Mouse (Mus musculus) heart, postnatal 0 days (tissue): Measurements from ENCODE around the gene Uxt. TPM values are rescaled to one million over a fixed set of nuclear protein-coding genes. Genes with fewer than 3 reads are reported as not detected.
A peak's percentile ranks its signal among the peaks of the same experiment; 100 is the strongest.

Experiments
- ATAC-seq: fragments of 200-750 bp; cut with Nextera tagmentation; 2 replicates; pipeline ENCODE4 v1.8.0; 2017; ENCODE audit warnings: low read depth, moderate number of reproducible peaks, moderate library complexity; ENCODE audit not compliant: insufficient read depth
- DNase-seq: peaks from one replicate; pipeline ENCODE4 v3.0.0-alpha.2; 2016; ENCODE audit warnings: low spot score
- H3K27ac ChIP-seq: fragments of 300-500 bp; sonication (generic); 2 replicates; pipeline ENCODE4 v1.5.1; 2014; ENCODE audit warnings: low read depth, mild to moderate bottlenecking
- H3K27me3 ChIP-seq: fragments of 300-500 bp; sonication (generic); 2 replicates; pipeline ENCODE4 v1.6.1; 2014; ENCODE audit warnings: low read length, mixed read lengths; ENCODE audit not compliant: control insufficient read depth, insufficient read depth
- H3K36me3 ChIP-seq: fragments of 300-500 bp; sonication (generic); replicated peaks from 2 replicates; pipeline ENCODE4 v1.6.1; 2014; ENCODE audit warnings: low read length, mixed read lengths; ENCODE audit not compliant: control insufficient read depth, insufficient read depth
- H3K4me1 ChIP-seq: fragments of 300-500 bp; sonication (generic); 2 replicates; pipeline ENCODE4 v1.6.1; 2014; ENCODE audit warnings: antibody characterized with exemption; ENCODE audit not compliant: control insufficient read depth, insufficient read depth
- H3K4me2 ChIP-seq: fragments of 300-500 bp; sonication (generic); 2 replicates; pipeline ENCODE4 v1.6.1; 2014; ENCODE audit warnings: low read depth, mild to moderate bottlenecking, low read length, moderate library complexity
- H3K4me3 ChIP-seq: fragments of 300-500 bp; sonication (generic); 2 replicates; pipeline ENCODE4 v1.5.1; 2014; ENCODE audit warnings: low read depth, low read length
- H3K9ac ChIP-seq: fragments of 300-500 bp; sonication (generic); replicated peaks from 2 replicates; pipeline ENCODE4 v1.6.1; 2014; ENCODE audit warnings: low read depth, low read length, mixed read lengths
- H3K9me3 ChIP-seq: fragments of 300-500 bp; sonication (generic); replicated peaks from 2 replicates; pipeline ENCODE4 v1.6.1; 2016; ENCODE audit warnings: low read length; ENCODE audit not compliant: control insufficient read depth
- CTCF ChIP-seq: IDR thresholded peaks from 2 replicates; pipeline ENCODE4 v1.5.1; 2016; ENCODE audit warnings: antibody characterized with exemption, control low read depth, low read depth
- EP300 ChIP-seq: IDR thresholded peaks from 2 replicates; pipeline ENCODE4 v1.6.1; 2016; ENCODE audit warnings: antibody characterized with exemption, low read depth
- WGBS: fragments of 180-500 bp; shearing (Covaris S2); extraction: QIAGEN DNeasy Blood & Tissue Kit; methylation state at CpG from one replicate; pipeline ENCODE4 v1.1.7; 2014; 5-methylcytosine and 5-hydroxymethylcytosine counted together
- polyA plus RNA-seq: library from polyadenylated mRNA; unstranded; fragments of >200 nt; fragmentation: Nextera tagmentation; extraction: Ambion mirVana; gene quantifications from 2 replicates; pipeline ENCODE4 v1.2.1, GENCODE M21; 2015
- total RNA-seq: library from RNA; depleted of rRNA; stranded (reverse); fragments of >200 nt; gene quantifications from 2 replicates; pipeline ENCODE4 v1.2.3, GENCODE M21; 2014; ENCODE audit warnings: low replicate concordance

Uxt gene
- total and polyA plus RNA-seq, 2 experiments from 2014 or later: 35.1 to 78.7 TPM

DNA sequence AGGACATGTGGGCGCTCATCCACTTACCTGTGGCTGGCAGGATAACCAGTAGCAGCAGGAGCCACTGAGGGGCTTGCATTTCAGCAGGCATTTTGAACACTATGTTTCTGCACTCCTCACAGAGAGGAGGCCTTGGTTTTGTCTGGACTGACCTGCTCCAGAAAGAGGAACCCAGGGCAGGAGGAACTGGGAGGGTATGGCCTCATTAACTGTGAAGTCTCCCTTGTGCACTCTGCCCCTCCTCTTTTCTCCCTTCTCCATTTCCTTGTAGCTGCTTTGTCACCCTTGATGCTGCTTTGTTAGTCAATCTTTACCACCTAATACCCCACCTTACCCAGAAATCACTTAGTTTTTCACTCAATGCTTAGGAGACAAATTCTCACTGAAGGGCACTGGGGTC, 30.5 kb downstream of the Uxt start, which contains the start of gene Cfp:
Gene Cfp, minus strand, starts transcription at position 192 of the 400 bp plus-strand sequence.
- no peak within 1 kb of the TSS for H3K27ac ChIP-seq
- no peaks in the 10 kb centered on the region for H3K27me3 ChIP-seq
- no peak within 1 kb of the TSS for H3K9ac ChIP-seq
- no peak for ATAC-seq
- no peak within 1 kb of the TSS for H3K4me3 ChIP-seq
- WGBS: 93% methylated on average over 1 of the region's 1 CpGs
- no peak within 1 kb of the TSS for H3K4me2 ChIP-seq
- H3K4me1 ChIP-seq: no peaks in the 10 kb centered on the region
- no peaks in the 10 kb centered on the region for H3K9me3 ChIP-seq
- H3K36me3 ChIP-seq: peaks cover 11% of the 10 kb centered on the region
- no peak for TF ChIP-seq EP300
- TF ChIP-seq CTCF: no peak
- DNase-seq: no peak

DNA sequence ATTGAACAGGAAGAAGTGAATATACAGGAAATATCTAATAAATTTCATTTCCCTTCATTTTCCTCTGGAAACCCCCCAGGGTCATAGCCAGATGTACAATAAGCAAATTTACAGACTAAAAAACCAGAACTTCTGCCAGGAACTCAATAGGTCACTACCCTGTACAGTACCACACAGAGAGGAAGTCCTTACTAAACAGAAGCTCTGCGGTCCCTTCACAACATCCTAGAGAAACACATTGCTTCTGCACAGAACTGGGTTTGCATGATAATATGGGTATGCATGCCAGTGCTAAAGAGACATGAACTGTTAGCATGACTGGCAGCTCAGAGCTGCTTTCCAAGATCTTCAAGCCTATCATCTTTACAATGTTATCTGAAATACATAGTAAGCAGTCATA, 32.0 kb downstream of the Uxt start:
- ATAC-seq (no peak), DNase-seq (no peak)
- Histone ChIP-seq H3K9ac (no peak overlapping the region), H3K4me3 (no peak overlapping the region), H3K27ac (no peak overlapping the region), H3K9me3 (no peaks in the 10 kb centered on the region), H3K4me2 (no peak overlapping the region), H3K4me1 (no peaks in the 10 kb centered on the region), H3K27me3 (no peaks in the 10 kb centered on the region), H3K36me3 (no peaks in the 10 kb centered on the region; the same call in 1 of the 2 replicates)
- TF ChIP-seq CTCF: no peak
- TF ChIP-seq EP300: no peak
- WGBS: 75% methylated on average over 1 of the region's 1 CpGs

GRCm38 (mm10) chrX:20924976-20925375, 36.8 kb downstream of the Uxt start:
- DNase-seq (no peak), ATAC-seq (no peak)
- Histone ChIP-seq H3K27ac (no peak overlapping the region), H3K4me3 (no peak overlapping the region), H3K36me3 (no peaks in the 10 kb centered on the region), H3K27me3 (peaks cover 12% of the 10 kb centered on the region; the same call in 1 of the 2 replicates), H3K9me3 (no peaks in the 10 kb centered on the region), H3K9ac (no peak overlapping the region), H3K4me2 (no peak overlapping the region), H3K4me1 (no peaks in the 10 kb centered on the region)
- TF ChIP-seq CTCF (no peak), EP300 (no peak)

- no peak for TF ChIP-seq CTCF
- TF ChIP-seq EP300: no peak
- no peak overlapping the region for H3K9ac ChIP-seq
- H3K4me3 ChIP-seq: no peak overlapping the region
- peaks cover 18% of the 10 kb centered on the region; the same call in 1 of the 2 replicates for H3K27me3 ChIP-seq
- 84% methylated on average over 1 of the region's 1 CpGs for WGBS
- H3K36me3 ChIP-seq: no peaks in the 10 kb centered on the region
- no peaks in the 10 kb centered on the region for H3K4me1 ChIP-seq
- H3K27ac ChIP-seq: no peak overlapping the region
- no peaks in the 10 kb centered on the region for H3K9me3 ChIP-seq
- H3K4me2 ChIP-seq: no peak overlapping the region
- ATAC-seq: no peak
- no peak for DNase-seq
These were observed 38.3 kb downstream of the Uxt start for GRCm38 (mm10) chrX:20923506-20923905.

DNA sequence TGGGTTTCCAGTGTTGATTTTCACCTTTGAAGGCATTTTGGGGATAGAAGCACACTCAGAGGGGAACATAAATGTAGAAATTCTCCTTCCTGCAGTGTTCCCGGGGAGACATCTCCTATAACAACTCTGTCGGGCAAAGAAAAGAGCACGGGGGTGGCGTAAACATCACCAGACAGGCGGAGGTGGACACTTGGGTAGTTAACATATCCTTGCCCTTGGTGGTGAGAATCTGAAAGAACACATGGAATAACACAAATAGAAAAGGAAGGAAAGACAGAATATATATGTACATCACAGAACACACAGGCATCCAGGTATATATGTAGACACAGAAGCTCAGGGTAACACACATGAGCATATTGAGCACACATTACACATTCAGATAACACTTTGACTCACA, 40.5 kb downstream of the Uxt start:
- H3K27ac ChIP-seq: no peak overlapping the region
- no peaks in the 10 kb centered on the region for H3K9me3 ChIP-seq
- H3K9ac ChIP-seq: no peak overlapping the region
- 50% methylated on average over 5 of the region's 5 CpGs for WGBS
- peaks cover 18% of the 10 kb centered on the region; the same call in 1 of the 2 replicates for H3K27me3 ChIP-seq
- DNase-seq: no peak
- TF ChIP-seq CTCF (no peak), EP300 (no peak)
- no peak overlapping the region for H3K4me2 ChIP-seq
- H3K36me3 ChIP-seq: no peaks in the 10 kb centered on the region
- H3K4me3 ChIP-seq: peak overlapping the region; percentile 36; the same call in 1 of the 2 replicates
- H3K4me1 ChIP-seq: no peaks in the 10 kb centered on the region
- no peak for ATAC-seq

GRCm38 (mm10) chrX:20920844-20921364, 40.9 kb downstream of the Uxt start, which contains the start of gene Syn1:
Gene Syn1 (minus strand): TSS chrX:20921004.
- DNase-seq (peak; percentile 69), ATAC-seq (peak; percentile 93)
- WGBS: 18% methylated on average over 39 of the region's 44 CpGs
- H3K4me2 ChIP-seq: peak within 1 kb of the TSS; percentile 64
- no peaks in the 10 kb centered on the region for H3K4me1 ChIP-seq
- H3K9me3 ChIP-seq: no peaks in the 10 kb centered on the region
- H3K27me3 ChIP-seq: peaks cover 18% of the 10 kb centered on the region; the same call in 1 of the 2 replicates
- TF ChIP-seq EP300: no peak
- no peak for TF ChIP-seq CTCF
- H3K4me3 ChIP-seq: peak within 1 kb of the TSS; percentile 36
- H3K36me3 ChIP-seq: no peaks in the 10 kb centered on the region
- H3K27ac ChIP-seq: no peak within 1 kb of the TSS
- H3K9ac ChIP-seq: no peak within 1 kb of the TSS
